Mouse (Mus musculus): ENCODE data around the gene Ptgis.

Ptgis gene

DNA sequence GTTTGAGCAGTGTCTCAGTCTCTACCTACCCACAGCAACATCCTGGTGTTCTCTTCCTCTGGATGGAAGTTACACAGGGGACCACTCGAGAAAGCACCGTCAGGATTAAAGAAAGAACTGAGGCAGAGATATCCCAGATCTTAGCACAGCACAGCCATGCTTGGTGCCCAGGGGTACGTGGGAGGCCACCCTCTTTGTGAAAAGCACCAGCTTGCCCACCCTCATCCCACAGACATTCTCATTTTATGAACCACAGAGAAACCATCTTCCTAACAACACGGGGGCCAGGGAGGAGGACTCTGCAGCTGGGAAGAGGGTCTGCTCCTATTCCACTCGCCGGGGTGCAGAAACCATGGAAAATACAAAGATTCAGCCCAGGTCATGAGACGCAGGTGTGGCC, 90.3 kb downstream of the Ptgis start:
- DNase-seq: no peak

DNA sequence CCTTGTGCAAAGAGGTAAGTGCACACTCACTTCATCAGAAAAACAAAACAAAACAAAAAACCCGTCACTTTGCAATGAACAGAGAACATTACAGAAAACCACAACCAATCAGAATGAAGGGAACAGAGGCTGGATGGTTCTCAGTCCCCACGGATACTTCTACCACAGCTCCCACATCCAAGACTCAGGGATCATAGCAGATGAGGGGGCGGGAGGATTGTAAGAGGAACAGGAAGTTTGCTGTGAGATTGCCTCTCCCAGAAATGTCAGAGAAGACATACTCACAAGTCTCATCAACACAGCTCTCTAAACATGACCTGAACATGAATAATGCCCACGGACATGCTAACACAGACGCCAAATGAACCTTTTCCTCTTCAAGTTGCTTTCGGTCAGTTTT, 91.4 kb downstream of the Ptgis start:
- no peak for DNase-seq

DNA sequence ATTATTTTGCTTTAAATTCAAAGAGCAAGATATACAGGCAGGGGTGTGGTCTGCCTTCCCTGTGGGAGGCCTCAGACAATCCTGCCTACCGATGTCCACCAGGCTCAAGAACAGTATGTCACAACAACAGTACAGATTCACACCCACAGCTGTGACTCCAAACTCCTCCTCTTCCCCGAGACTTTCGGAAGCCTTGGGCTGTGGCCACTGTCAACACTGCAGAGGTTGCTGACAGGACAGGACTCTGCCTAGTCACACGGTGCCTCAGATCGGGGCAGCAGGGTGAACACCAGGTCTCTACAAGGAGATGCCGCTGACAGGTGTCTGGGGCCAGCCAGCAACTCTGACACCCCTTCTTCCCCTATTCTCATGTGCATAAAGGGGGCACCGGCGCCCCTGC, 92.7 kb downstream of the Ptgis start:
- DNase-seq: peak in 1 of 2 experiments; percentile 34

DNA sequence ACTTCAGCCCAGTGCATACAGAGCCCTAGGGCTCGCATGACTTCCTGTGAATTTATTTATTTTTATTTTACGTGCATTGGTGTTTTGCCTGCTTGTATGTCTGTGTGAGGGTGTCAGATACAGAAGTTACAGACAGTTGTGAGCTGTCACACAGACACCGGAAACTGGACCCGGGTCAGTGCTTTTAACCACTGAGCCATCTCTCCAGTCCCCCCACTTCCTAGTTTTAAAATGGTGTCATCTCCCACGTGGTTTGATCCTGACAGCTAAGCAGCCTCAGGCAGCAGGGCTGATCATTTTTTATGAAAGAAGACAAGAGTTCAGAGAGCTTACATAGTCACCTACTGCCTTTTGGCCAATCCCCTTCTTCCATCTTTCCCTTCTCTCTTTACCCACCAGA, 94.5 kb downstream of the Ptgis start:
- DNase-seq: no peak

DNA sequence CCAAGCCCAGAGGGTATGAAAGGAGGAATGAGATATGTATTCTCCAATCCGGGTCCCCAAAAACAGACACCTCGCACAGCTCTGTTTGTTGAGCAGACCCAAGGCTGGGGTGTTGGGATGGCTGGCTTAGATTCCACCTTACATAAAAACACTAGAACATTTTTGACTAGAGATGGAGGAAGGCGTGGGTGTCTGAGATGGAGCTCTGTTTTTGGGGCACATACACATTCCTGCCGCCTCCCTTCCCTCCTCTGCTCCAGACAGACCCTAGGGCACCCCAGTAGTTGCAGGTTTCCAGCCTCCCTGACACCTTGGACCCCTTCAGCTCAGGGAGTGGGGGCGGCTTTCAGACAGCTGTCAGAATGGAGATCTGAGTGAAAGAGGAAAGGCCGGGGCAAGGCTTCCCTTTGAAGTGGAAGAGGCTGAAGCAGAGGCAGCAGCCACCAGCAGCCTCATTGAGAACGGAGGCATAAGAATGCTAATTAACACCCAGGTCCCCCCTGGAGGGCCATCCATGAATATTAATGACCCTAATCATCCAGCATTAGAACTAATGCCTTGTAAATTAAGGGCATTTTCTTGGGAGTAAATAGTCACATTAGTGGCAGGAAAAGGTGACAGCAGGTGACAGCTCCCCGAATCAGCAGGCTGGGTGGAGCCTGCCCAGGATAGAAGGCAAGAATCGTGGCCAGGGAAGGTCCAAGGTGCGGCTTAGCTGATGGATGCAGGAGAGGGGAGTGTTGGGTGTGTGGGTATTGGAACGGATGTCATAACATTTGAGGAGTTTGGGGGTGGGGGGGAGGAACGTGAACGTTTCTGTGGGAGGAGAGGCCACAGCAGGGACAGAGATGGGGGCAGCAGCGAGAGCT, 95.7 kb downstream of the Ptgis start:
- DNase-seq: no peak

GRCm38 (mm10) chr2:167143914-167144313, 96.5 kb downstream of the Ptgis start:
- DNase-seq: no peak

- no peak for DNase-seq
Observed at GRCm38 (mm10) chr2:167142282-167142681, 98.1 kb downstream of the Ptgis start.

GRCm38 (mm10) chr2:167141810-167142209, 98.6 kb downstream of the Ptgis start:
- DNase-seq: no peak
